Mouse (Mus musculus) kidney, adult 2 months (tissue): ENCODE results near the gene Tmem115. TPM values are rescaled to one million over a fixed set of nuclear protein-coding genes. Genes with fewer than 3 reads are reported as not detected.

Experiments used
- DNase-seq: peaks from one replicate; pipeline ENCODE4 v3.0.0; 2021
- H3K27ac ChIP-seq: fragments of 200-500 bp; 2 replicates; pipeline ENCODE4 v1.5.1; 2012; ENCODE audit warnings: low read depth, low read length, control low read depth, inconsistent platforms; ENCODE audit not compliant: insufficient read depth
- H3K27me3 ChIP-seq: fragments of 200-500 bp; replicated peaks from 2 replicates; pipeline ENCODE4 v1.6.1; 2012; ENCODE audit warnings: mild to moderate bottlenecking, moderate library complexity, low read length, inconsistent platforms; ENCODE audit not compliant: control insufficient read depth, insufficient read depth
- H3K36me3 ChIP-seq: fragments of 200-500 bp; 2 replicates; pipeline ENCODE4 v1.6.1; 2012; ENCODE audit warnings: mild to moderate bottlenecking, moderate library complexity, low read length, inconsistent platforms; ENCODE audit not compliant: control insufficient read depth, insufficient read depth
- H3K4me1 ChIP-seq: fragments of 200-500 bp; 2 replicates; pipeline ENCODE4 v1.6.1; 2011; ENCODE audit warnings: low read length; ENCODE audit not compliant: control insufficient read depth, insufficient read depth
- H3K4me3 ChIP-seq: fragments of 200-500 bp; 2 replicates; pipeline ENCODE4 v1.5.1; 2011; ENCODE audit warnings: mild to moderate bottlenecking, low read depth, low read length, control low read depth; ENCODE audit not compliant: insufficient read depth
- CTCF ChIP-seq: fragments of 200-500 bp; conservative IDR thresholded peaks from 2 replicates; pipeline ENCODE4 v1.5.1; 2011; ENCODE audit warnings: low read depth, mild to moderate bottlenecking, control low read depth, low read length, moderate library complexity, mixed read lengths; ENCODE audit not compliant: insufficient read depth, insufficient read length
- POLR2A ChIP-seq: fragments of 200-500 bp; IDR thresholded peaks from one replicate; pipeline ENCODE4 v1.6.1; 2011; ENCODE audit warnings: low read depth, low read length, control low read depth
- WGBS: fragments of 180-500 bp; shearing (Covaris S2); methylation state at CpG from one replicate; pipeline ENCODE4 v1.1.7; 2018; 5-methylcytosine and 5-hydroxymethylcytosine counted together
- polyA plus RNA-seq: library from polyadenylated mRNA; depleted of rRNA; stranded (reverse); fragments of >200 nt; gene quantifications from 2 replicates; pipeline ENCODE4 v1.2.3, GENCODE M21; 2012; rRNA removed

Gene Tmem115
- polyA plus RNA-seq, 1 experiment, result 52.1 TPM

DNA sequence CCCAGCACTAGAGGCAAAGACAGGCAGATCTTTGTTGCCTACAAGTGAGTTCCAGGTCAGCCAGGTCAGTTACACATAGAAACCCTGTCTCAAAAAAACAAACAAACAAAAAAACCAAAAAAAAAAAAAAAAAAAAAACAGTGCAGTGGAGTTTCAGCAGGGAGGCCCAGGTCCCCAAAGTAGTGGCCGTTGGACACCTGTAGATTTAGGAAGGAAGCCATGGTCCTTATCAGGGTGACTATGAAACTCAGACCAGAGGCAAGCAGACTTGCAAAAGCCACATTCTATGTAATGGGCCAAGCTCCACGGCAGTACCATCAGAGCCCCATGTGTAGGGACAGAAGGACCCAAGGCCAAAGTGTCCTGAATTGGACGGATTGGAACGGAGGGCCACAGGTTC lies 47.8 kb downstream of the Tmem115 start:
- peaks cover 26% of the 10 kb centered on the region for H3K4me1 ChIP-seq
- peak overlapping the region; percentile 91; the same call in 1 of the 2 replicates for H3K4me3 ChIP-seq
- WGBS, result 59% methylated on average over 4 of the region's 4 CpGs
- peak overlapping the region; percentile 16; the same call in 1 of the 2 replicates for H3K27ac ChIP-seq
- no peaks in the 10 kb centered on the region for H3K27me3 ChIP-seq
- DNase-seq, result no peak
- no peak for TF ChIP-seq CTCF
- H3K36me3 ChIP-seq, result no peaks in the 10 kb centered on the region

- H3K4me1 ChIP-seq, result peaks cover 18% of the 10 kb centered on the region
- H3K4me3 ChIP-seq, result no peak overlapping the region
- no peak for TF ChIP-seq POLR2A
- no peak for TF ChIP-seq CTCF
- no peak overlapping the region for H3K27ac ChIP-seq
- 53% methylated on average over 7 of the region's 7 CpGs for WGBS
- no peaks in the 10 kb centered on the region for H3K27me3 ChIP-seq
- peak; percentile 59 for DNase-seq
- H3K36me3 ChIP-seq, result no peaks in the 10 kb centered on the region
Observed at GRCm38 (mm10) chr9:107582509-107583062, 48.8 kb downstream of the Tmem115 start.

- TF ChIP-seq CTCF, result no peak
- Histone ChIP-seq H3K4me3 (no peak overlapping the region), H3K27me3 (no peaks in the 10 kb centered on the region), H3K27ac (no peak overlapping the region), H3K4me1 (peaks cover 21% of the 10 kb centered on the region; the same call in 1 of the 2 replicates), H3K36me3 (no peaks in the 10 kb centered on the region)
- 93% methylated on average over 14 of the region's 14 CpGs for WGBS
- DNase-seq, result no peak
Observed at GRCm38 (mm10) chr9:107583174-107583573, 49.4 kb downstream of the Tmem115 start.

- Histone ChIP-seq H3K27ac (no peak overlapping the region), H3K36me3 (no peaks in the 10 kb centered on the region), H3K4me1 (peaks cover 33% of the 10 kb centered on the region; the same call in 1 of the 2 replicates), H3K4me3 (no peak overlapping the region), H3K27me3 (no peaks in the 10 kb centered on the region)
- TF ChIP-seq CTCF (no peak), POLR2A (no peak)
- DNase-seq, result no peak
- WGBS, result 85% methylated on average over 5 of the region's 5 CpGs
Observed at GRCm38 (mm10) chr9:107586504-107586903, 52.8 kb downstream of the Tmem115 start.

GRCm38 (mm10) chr9:107586974-107587832 lies 53.5 kb downstream of the Tmem115 start, which contains the start of gene Ifrd2:
TSS of gene Ifrd2 (plus strand) at chr9:107587642.
- 10% methylated on average over 46 of the region's 46 CpGs for WGBS
- no peaks in the 10 kb centered on the region for H3K36me3 ChIP-seq
- TF ChIP-seq CTCF (no peak), POLR2A (no peak)
- H3K27ac ChIP-seq, result peak within 1 kb of the TSS; percentile 67
- H3K27me3 ChIP-seq, result no peaks in the 10 kb centered on the region
- H3K4me1 ChIP-seq, result peaks cover 26% of the 10 kb centered on the region; the same call in 1 of the 2 replicates
- peak; percentile 100 for DNase-seq
- peak within 1 kb of the TSS; percentile 74 for H3K4me3 ChIP-seq

GRCm38 (mm10) chr9:107587833-107588639 lies 54.3 kb downstream of the Tmem115 start:
- Histone ChIP-seq H3K27me3 (no peaks in the 10 kb centered on the region), H3K4me1 (peaks cover 21% of the 10 kb centered on the region; the same call in 1 of the 2 replicates), H3K36me3 (no peaks in the 10 kb centered on the region), H3K27ac (peak overlapping the region; percentile 67), H3K4me3 (peak overlapping the region; percentile 74)
- TF ChIP-seq POLR2A, result no peak
- TF ChIP-seq CTCF, result no peak
- peak; percentile 77 for DNase-seq
- WGBS, result 3% methylated on average over 33 of the region's 33 CpGs

Other genes with a start within 250 kb of the Tmem115 start
- 24.3 and 25.7 TPM in 2 replicates for gene Mapkapk3, start 244.1 kb upstream of the Tmem115 start, polyA plus RNA-seq
- gene Cish, start 237.9 kb upstream of the Tmem115 start, polyA plus RNA-seq, result 49.7 and 69.1 TPM in 2 replicates
- 35.0 and 42.1 TPM in 2 replicates for gene Hemk1, start 195.6 kb upstream of the Tmem115 start, polyA plus RNA-seq
- 6.1 and 7.4 TPM in 2 replicates for gene 6430571L13Rik, start 193.3 kb upstream of the Tmem115 start, polyA plus RNA-seq
- gene Cacna2d2, start 134.3 kb upstream of the Tmem115 start, polyA plus RNA-seq, result 0.48 and 0.62 TPM in 2 replicates
- 62.6 and 77.4 TPM in 2 replicates for gene Cyb561d2, start 8.2 kb downstream of the Tmem115 start, polyA plus RNA-seq
- gene Nprl2, start 8.3 kb downstream of the Tmem115 start, polyA plus RNA-seq, result 61.5 and 62.6 TPM in 2 replicates
- gene Zmynd10, start 13.4 kb downstream of the Tmem115 start, polyA plus RNA-seq, result 52.6 and 52.9 TPM in 2 replicates
- gene Rassf1, start 17.6 kb downstream of the Tmem115 start, polyA plus RNA-seq, result 23.0 and 24.0 TPM in 2 replicates
- 82.5 and 93.8 TPM in 2 replicates for gene Tusc2, start 29.3 kb downstream of the Tmem115 start, polyA plus RNA-seq
- gene Hyal2, start 34.0 kb downstream of the Tmem115 start, polyA plus RNA-seq, result 103 and 155 TPM in 2 replicates
- 8.1 and 9.4 TPM in 2 replicates for gene Hyal1, start 43.0 kb downstream of the Tmem115 start, polyA plus RNA-seq
- gene Naa80, start 44.9 kb downstream of the Tmem115 start, polyA plus RNA-seq, result 43.0 and 62.8 TPM in 2 replicates
- 1.6 and 2.1 TPM in 2 replicates for gene Hyal3, start 46.9 kb downstream of the Tmem115 start, polyA plus RNA-seq
- 50.5 and 57.8 TPM in 2 replicates for gene Ifrd2, start 53.7 kb downstream of the Tmem115 start, polyA plus RNA-seq
- gene Sema3b, start 75.3 kb downstream of the Tmem115 start, polyA plus RNA-seq, result 63.3 and 78.8 TPM in 2 replicates
- gene Gnai2, start 101.4 kb downstream of the Tmem115 start, polyA plus RNA-seq, result 356 and 366 TPM in 2 replicates
- gene Slc38a3, start 135.6 kb downstream of the Tmem115 start, polyA plus RNA-seq, result 77.9 and 139 TPM in 2 replicates
- gene Gnat1, start 145.8 kb downstream of the Tmem115 start, polyA plus RNA-seq, result 0.09 and 0.22 TPM in 2 replicates
- 39.1 and 45.5 TPM in 2 replicates for gene Sema3f, start 176.5 kb downstream of the Tmem115 start, polyA plus RNA-seq
- gene Rbm5, start 237.1 kb downstream of the Tmem115 start, polyA plus RNA-seq, result 43.8 and 51.5 TPM in 2 replicates